Mouse (Mus musculus) spleen, adult 2 months (tissue): ENCODE results near the gene Edem1. TPM values are rescaled to one million over a fixed set of nuclear protein-coding genes. Genes with fewer than 3 reads are reported as not detected.

Source experiments
- DNase-seq, 2 experiments: peaks; one replicate each; pipeline versions ENCODE4 v3.0.0 to v3.0.0-alpha.2; 2012 to 2021; ENCODE audit warnings: low spot score in 2 of 2, low read depth in 1 of 2
- H3K27ac ChIP-seq: fragments of 200-500 bp; 2 replicates; pipeline ENCODE4 v1.5.1; 2012; ENCODE audit warnings: low read length, inconsistent platforms; ENCODE audit not compliant: insufficient read depth
- H3K27me3 ChIP-seq: fragments of 200-500 bp; 2 replicates; pipeline ENCODE4 v1.6.1; 2012; ENCODE audit warnings: mild to moderate bottlenecking, moderate library complexity, low read length, inconsistent platforms; ENCODE audit not compliant: control insufficient read depth, insufficient read depth
- H3K36me3 ChIP-seq: fragments of 200-500 bp; 2 replicates; pipeline ENCODE4 v1.6.1; 2012; ENCODE audit warnings: mild to moderate bottlenecking, low read length, inconsistent platforms; ENCODE audit not compliant: control insufficient read depth, insufficient read depth
- H3K4me1 ChIP-seq: fragments of 200-500 bp; 2 replicates; pipeline ENCODE4 v1.6.1; 2011; ENCODE audit warnings: inconsistent platforms; ENCODE audit not compliant: control insufficient read depth, insufficient read depth, insufficient read length
- H3K4me3 ChIP-seq: fragments of 200-500 bp; 2 replicates; pipeline ENCODE4 v1.5.1; 2011; ENCODE audit warnings: mild to moderate bottlenecking, inconsistent platforms; ENCODE audit not compliant: insufficient read depth, insufficient read length; ENCODE audit errors: extremely low read depth
- CTCF ChIP-seq: fragments of 200-500 bp; IDR thresholded peaks from 2 replicates; pipeline ENCODE4 v1.5.1; 2011; ENCODE audit warnings: mild to moderate bottlenecking, inconsistent platforms; ENCODE audit not compliant: insufficient read depth, insufficient read length, insufficient replicate concordance; ENCODE audit errors: extremely low read depth
- POLR2A ChIP-seq: fragments of 200-500 bp; IDR thresholded peaks from 2 replicates; pipeline ENCODE4 v1.6.1; 2011; ENCODE audit warnings: low read depth, low read length, inconsistent platforms
- WGBS: fragments of 180-500 bp; shearing (Covaris S2); methylation state at CpG from one replicate; pipeline ENCODE4 v1.1.7; 2018; 5-methylcytosine and 5-hydroxymethylcytosine counted together
- polyA plus RNA-seq: library from polyadenylated mRNA; depleted of rRNA; stranded (reverse); fragments of >200 nt; gene quantifications from 2 replicates; pipeline ENCODE4 v1.2.3, GENCODE M21; 2012

Edem1 gene
- polyA plus RNA-seq, 1 experiment: 24.7 TPM

- Histone ChIP-seq H3K27me3 (no peaks in the 10 kb centered on the region), H3K36me3 (no peaks in the 10 kb centered on the region), H3K4me3 (no peak overlapping the region), H3K27ac (no peak overlapping the region), H3K4me1 (peaks cover 8% of the 10 kb centered on the region)
- no peak for DNase-seq
- 84% methylated on average over 3 of the region's 3 CpGs for WGBS
- TF ChIP-seq CTCF: no peak
- TF ChIP-seq POLR2A: no peak
Measured at GRCm38 (mm10) chr6:108785551-108785950, 42.9 kb upstream of the Edem1 start.

- Histone ChIP-seq H3K36me3 (no peaks in the 10 kb centered on the region), H3K4me1 (no peaks in the 10 kb centered on the region), H3K4me3 (no peak overlapping the region), H3K27ac (no peak overlapping the region), H3K27me3 (no peaks in the 10 kb centered on the region)
- no peak for DNase-seq
- 87% methylated on average over 5 of the region's 5 CpGs for WGBS
- TF ChIP-seq POLR2A: no peak
- TF ChIP-seq CTCF: no peak
Measured at GRCm38 (mm10) chr6:108791498-108791897, 36.9 kb upstream of the Edem1 start.

DNA sequence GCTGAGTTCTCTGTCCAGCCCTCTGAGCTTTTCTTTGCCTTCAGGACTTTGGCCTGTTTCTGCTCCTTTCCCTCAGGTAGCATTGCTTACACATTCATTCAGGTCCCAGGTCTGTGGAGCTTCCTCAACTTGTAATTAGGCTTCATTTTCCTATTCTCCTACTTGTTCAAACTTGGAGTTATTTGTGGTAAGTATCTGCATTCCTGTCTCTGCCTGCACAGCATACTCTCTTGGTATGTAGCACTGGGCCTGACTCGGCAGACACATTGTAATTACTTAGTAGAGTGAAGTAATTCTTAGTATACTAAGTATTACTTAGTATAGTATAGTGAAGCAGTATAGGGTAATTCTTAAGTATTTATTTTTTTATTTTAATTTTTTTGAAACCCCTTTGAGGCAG is 32.5 kb upstream of the Edem1 start:
- Histone ChIP-seq H3K36me3 (no peaks in the 10 kb centered on the region), H3K27me3 (no peaks in the 10 kb centered on the region), H3K4me3 (no peak overlapping the region), H3K27ac (no peak overlapping the region), H3K4me1 (no peaks in the 10 kb centered on the region)
- no peak for DNase-seq
- WGBS: 89% methylated on average over 1 of the region's 1 CpGs
- TF ChIP-seq POLR2A: no peak
- no peak for TF ChIP-seq CTCF

- Histone ChIP-seq H3K27ac (no peak overlapping the region), H3K27me3 (no peaks in the 10 kb centered on the region), H3K4me1 (no peaks in the 10 kb centered on the region), H3K36me3 (no peaks in the 10 kb centered on the region), H3K4me3 (no peak overlapping the region)
- no peak for DNase-seq
- WGBS: 79% methylated on average over 2 of the region's 2 CpGs
- no peak for TF ChIP-seq POLR2A
- TF ChIP-seq CTCF: no peak
Measured at GRCm38 (mm10) chr6:108796706-108797105, 31.7 kb upstream of the Edem1 start.

DNA sequence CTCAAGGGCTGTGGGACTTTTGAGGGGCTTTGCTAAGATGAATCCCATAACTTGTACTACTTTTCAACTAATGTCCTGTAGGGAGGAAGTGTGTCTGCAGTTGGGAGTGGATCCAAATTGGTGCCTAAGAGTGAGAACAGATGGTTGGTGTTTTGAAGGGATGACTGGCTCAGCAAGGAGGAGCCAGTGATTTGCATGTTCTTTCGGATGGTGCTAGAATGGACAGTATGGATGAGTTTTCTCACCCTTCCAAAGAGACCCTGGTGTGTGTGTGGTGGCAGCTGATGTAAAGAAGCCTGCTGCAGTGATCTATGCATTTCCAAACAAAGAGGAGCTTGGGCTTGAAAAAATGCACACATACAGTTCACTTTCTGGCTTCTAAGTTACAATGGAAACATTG is 23.2 kb upstream of the Edem1 start:
- Histone ChIP-seq H3K4me1 (peaks cover 4% of the 10 kb centered on the region), H3K27me3 (no peaks in the 10 kb centered on the region), H3K36me3 (no peaks in the 10 kb centered on the region)

GRCm38 (mm10) chr6:108805871-108806270 is 22.6 kb upstream of the Edem1 start:
- Histone ChIP-seq H3K36me3 (no peaks in the 10 kb centered on the region), H3K27me3 (no peaks in the 10 kb centered on the region), H3K27ac (no peak overlapping the region), H3K4me3 (no peak overlapping the region), H3K4me1 (peaks cover 4% of the 10 kb centered on the region)
- WGBS: 88% methylated on average over 7 of the region's 7 CpGs
- DNase-seq: no peak
- TF ChIP-seq CTCF: no peak
- no peak for TF ChIP-seq POLR2A

More for the DNA sequence above, 23.2 kb upstream of the Edem1 start:
- no peak overlapping the region for H3K4me3 ChIP-seq
- WGBS: 83% methylated on average over 1 of the region's 1 CpGs
- TF ChIP-seq CTCF (no peak), POLR2A (no peak)
- DNase-seq: no peak
- no peak overlapping the region for H3K27ac ChIP-seq

DNA sequence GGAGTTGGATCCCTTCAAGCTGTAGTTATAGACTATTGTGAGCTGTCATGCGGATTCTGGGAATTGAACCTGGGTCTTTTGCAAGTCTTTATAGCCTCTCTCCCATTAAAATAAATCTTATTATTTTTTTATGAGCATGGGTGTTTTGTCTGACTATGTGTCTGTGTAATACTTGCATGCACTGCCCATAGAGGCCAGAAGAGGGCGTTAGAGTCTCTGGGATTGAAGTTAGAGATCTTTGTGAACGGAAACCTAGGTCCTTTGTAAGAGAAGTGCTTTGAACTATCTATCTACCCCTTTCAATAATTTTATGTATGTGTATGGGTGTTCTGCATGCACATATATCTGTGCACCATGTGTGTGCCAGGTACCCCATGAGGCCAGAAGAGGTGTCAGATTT is 21.0 kb upstream of the Edem1 start:
- WGBS: 71% methylated on average over 3 of the region's 3 CpGs
- H3K27ac ChIP-seq: no peak overlapping the region
- DNase-seq: no peak
- TF ChIP-seq CTCF: no peak
- H3K4me1 ChIP-seq: peaks cover 4% of the 10 kb centered on the region
- H3K4me3 ChIP-seq: no peak overlapping the region
- no peaks in the 10 kb centered on the region for H3K36me3 ChIP-seq
- H3K27me3 ChIP-seq: no peaks in the 10 kb centered on the region
